Mouse (Mus musculus): ENCODE measurements around the gene Dab2. TPM values are rescaled to one million over a fixed set of nuclear protein-coding genes. Genes with fewer than 3 reads are reported as not detected.

Dab2 gene
- polyA plus RNA-seq, 1 experiment, result 29.4 TPM

DNA sequence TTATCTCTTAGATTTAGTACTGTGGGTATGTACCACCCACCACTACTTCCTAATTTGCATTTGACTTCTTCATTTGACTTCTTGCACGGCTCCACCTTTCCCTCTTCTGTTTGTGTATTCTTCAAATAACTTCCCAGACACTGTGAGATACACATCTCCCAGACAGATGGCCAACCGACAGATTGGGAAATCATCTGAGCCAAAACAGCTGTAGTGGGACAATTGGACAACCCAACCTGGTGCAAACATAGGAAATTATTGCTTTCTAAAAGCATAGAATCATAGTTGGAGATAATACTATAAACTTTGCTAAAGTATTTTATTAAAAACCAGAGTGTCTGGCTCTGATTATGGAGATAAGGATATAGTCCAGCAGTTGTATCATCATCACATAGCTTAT is 3.5 kb upstream of the Dab2 start:
- no peak for DNase-seq (ENCODE audit: low read depth)
- TF ChIP-seq POLR2A (IDR thresholded peaks at IDR 0.05; ENCODE audit: borderline replicate concordance, extremely low read depth, insufficient read depth, insufficient read length, poor library complexity, severe bottlenecking) (no peak), CTCF (IDR thresholded peaks at IDR 0.05; ENCODE audit: borderline replicate concordance, extremely low read depth, insufficient read depth, insufficient read length) (no peak)

- TF ChIP-seq CTCF (IDR thresholded peaks at IDR 0.05; ENCODE audit: borderline replicate concordance, extremely low read depth, insufficient read depth, insufficient read length), result no peak
- TF ChIP-seq POLR2A (IDR thresholded peaks at IDR 0.05; ENCODE audit: borderline replicate concordance, extremely low read depth, insufficient read depth, insufficient read length, poor library complexity, severe bottlenecking), result no peak
- DNase-seq (ENCODE audit: low read depth), result no peak
Observed at GRCm38 (mm10) chr15:6298726-6299125, 862 bp upstream of the Dab2 start.

- DNase-seq (ENCODE audit: low read depth), result peak; percentile 56
- no peak for TF ChIP-seq CTCF (IDR thresholded peaks at IDR 0.05; ENCODE audit: borderline replicate concordance, extremely low read depth, insufficient read depth, insufficient read length)
- TF ChIP-seq POLR2A (IDR thresholded peaks at IDR 0.05; ENCODE audit: borderline replicate concordance, extremely low read depth, insufficient read depth, insufficient read length, poor library complexity, severe bottlenecking), result no peak
Observed at GRCm38 (mm10) chr15:6302219-6302618, 2.6 kb downstream of the Dab2 start.

GRCm38 (mm10) chr15:6303822-6304221 is 4.2 kb downstream of the Dab2 start:
- TF ChIP-seq CTCF (IDR thresholded peaks at IDR 0.05; ENCODE audit: borderline replicate concordance, extremely low read depth, insufficient read depth, insufficient read length), result no peak
- TF ChIP-seq POLR2A (IDR thresholded peaks at IDR 0.05; ENCODE audit: borderline replicate concordance, extremely low read depth, insufficient read depth, insufficient read length, poor library complexity, severe bottlenecking), result no peak
- no peak for DNase-seq (ENCODE audit: low read depth)

DNA sequence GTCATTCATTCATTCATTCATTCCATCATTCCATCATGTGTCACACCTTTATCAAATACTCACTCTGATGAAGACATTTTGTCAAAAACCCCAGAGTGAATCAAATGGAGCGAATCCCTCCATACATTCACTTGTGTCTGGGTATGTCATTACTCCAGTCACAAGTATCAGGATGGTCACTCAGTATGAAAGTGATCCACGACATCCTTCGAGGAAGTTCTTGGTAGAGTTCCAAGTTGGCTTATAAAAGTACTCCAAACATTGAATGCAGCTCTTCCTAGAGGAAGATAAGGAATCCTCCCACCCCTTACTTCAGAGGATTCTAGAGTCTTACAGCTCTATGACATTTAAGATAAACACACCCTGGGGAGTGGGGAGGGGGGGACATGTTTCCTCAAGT is 10.0 kb downstream of the Dab2 start:
- DNase-seq (ENCODE audit: low read depth), result no peak
- TF ChIP-seq CTCF (IDR thresholded peaks at IDR 0.05; ENCODE audit: borderline replicate concordance, extremely low read depth, insufficient read depth, insufficient read length), result no peak
- no peak for TF ChIP-seq POLR2A (IDR thresholded peaks at IDR 0.05; ENCODE audit: borderline replicate concordance, extremely low read depth, insufficient read depth, insufficient read length, poor library complexity, severe bottlenecking)

GRCm38 (mm10) chr15:6310417-6310816 is 10.8 kb downstream of the Dab2 start:
- no peak for DNase-seq (ENCODE audit: low read depth)
- TF ChIP-seq POLR2A (IDR thresholded peaks at IDR 0.05; ENCODE audit: borderline replicate concordance, extremely low read depth, insufficient read depth, insufficient read length, poor library complexity, severe bottlenecking), result no peak
- TF ChIP-seq CTCF (IDR thresholded peaks at IDR 0.05; ENCODE audit: borderline replicate concordance, extremely low read depth, insufficient read depth, insufficient read length), result no peak

DNA sequence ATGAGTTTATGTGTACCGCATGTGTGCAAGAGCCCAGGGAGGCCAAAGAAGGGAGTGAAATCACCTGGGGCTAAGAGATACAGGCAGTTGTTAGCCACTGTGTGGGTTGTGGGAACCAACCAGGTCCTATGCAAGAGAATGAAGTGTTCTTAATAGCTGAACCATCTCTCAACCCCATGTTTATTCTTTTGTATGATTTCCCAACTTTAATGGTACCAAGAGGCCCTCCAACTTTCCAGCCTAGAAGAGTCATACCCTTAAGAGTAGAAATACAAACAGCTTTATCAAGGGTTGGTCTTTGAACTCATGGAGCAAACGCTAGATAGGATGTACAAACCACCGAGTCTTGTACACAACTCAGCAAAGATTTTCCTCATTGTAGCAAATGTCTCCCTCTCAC is 12.8 kb downstream of the Dab2 start:
- TF ChIP-seq CTCF (IDR thresholded peaks at IDR 0.05; ENCODE audit: borderline replicate concordance, extremely low read depth, insufficient read depth, insufficient read length) (no peak), POLR2A (IDR thresholded peaks at IDR 0.05; ENCODE audit: borderline replicate concordance, extremely low read depth, insufficient read depth, insufficient read length, poor library complexity, severe bottlenecking) (no peak)
- no peak for DNase-seq (ENCODE audit: low read depth)

DNA sequence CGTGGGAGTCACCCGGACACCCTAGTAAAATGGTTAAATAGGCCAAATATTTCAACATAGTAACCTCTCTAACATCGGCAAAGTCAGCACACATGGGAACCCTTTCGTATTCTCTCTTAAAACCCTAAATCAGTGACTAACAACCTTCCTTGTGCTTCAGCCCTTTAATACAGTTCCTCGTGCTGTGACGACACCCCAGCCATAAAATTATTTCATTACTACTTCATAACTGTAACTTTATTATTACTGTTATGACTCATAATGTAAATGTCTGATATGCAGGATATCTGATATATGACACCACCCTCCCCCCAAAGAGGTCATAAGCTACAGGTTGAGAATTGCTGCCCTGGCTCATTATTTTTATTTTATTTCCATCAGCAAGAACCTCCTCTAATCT is 19.8 kb downstream of the Dab2 start:
- DNase-seq (ENCODE audit: low read depth), result no peak
- TF ChIP-seq CTCF (IDR thresholded peaks at IDR 0.05; ENCODE audit: borderline replicate concordance, extremely low read depth, insufficient read depth, insufficient read length) (no peak), POLR2A (IDR thresholded peaks at IDR 0.05; ENCODE audit: borderline replicate concordance, extremely low read depth, insufficient read depth, insufficient read length, poor library complexity, severe bottlenecking) (no peak)

- no peak for TF ChIP-seq CTCF (IDR thresholded peaks at IDR 0.05; ENCODE audit: borderline replicate concordance, extremely low read depth, insufficient read depth, insufficient read length)
- no peak for TF ChIP-seq POLR2A (IDR thresholded peaks at IDR 0.05; ENCODE audit: borderline replicate concordance, extremely low read depth, insufficient read depth, insufficient read length, poor library complexity, severe bottlenecking)
Observed at GRCm38 (mm10) chr15:6320501-6320900, 20.9 kb downstream of the Dab2 start.

DNA sequence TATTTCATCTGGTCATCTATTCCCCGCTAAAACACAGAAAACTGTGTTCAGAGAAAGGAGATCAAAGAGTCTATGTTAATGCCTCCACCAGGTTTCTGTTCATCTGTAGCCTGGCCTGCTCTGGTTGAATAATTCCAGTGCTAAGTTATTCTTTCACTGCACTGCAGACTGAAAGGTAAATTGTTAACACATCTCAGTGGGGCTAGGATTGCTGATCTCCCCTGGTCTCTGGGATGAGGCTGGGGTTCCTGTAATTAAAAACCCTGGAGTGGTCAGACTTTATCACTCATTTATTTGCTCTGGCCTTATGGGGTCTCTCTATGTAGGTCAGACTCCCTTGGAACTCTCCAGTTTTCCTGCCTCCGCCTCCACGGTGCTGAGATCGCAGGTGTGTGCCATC is 21.7 kb downstream of the Dab2 start:
- TF ChIP-seq CTCF (IDR thresholded peaks at IDR 0.05; ENCODE audit: borderline replicate concordance, extremely low read depth, insufficient read depth, insufficient read length) (no peak), POLR2A (IDR thresholded peaks at IDR 0.05; ENCODE audit: borderline replicate concordance, extremely low read depth, insufficient read depth, insufficient read length, poor library complexity, severe bottlenecking) (no peak)
- DNase-seq (ENCODE audit: low read depth), result no peak

More at GRCm38 (mm10) chr15:6320501-6320900, 20.9 kb downstream of the Dab2 start:
- DNase-seq (ENCODE audit: low read depth), result no peak

GRCm38 (mm10) chr15:6322311-6322710 is 22.7 kb downstream of the Dab2 start:
- no peak for TF ChIP-seq POLR2A (IDR thresholded peaks at IDR 0.05; ENCODE audit: borderline replicate concordance, extremely low read depth, insufficient read depth, insufficient read length, poor library complexity, severe bottlenecking)
- no peak for TF ChIP-seq CTCF (IDR thresholded peaks at IDR 0.05; ENCODE audit: borderline replicate concordance, extremely low read depth, insufficient read depth, insufficient read length)

DNA sequence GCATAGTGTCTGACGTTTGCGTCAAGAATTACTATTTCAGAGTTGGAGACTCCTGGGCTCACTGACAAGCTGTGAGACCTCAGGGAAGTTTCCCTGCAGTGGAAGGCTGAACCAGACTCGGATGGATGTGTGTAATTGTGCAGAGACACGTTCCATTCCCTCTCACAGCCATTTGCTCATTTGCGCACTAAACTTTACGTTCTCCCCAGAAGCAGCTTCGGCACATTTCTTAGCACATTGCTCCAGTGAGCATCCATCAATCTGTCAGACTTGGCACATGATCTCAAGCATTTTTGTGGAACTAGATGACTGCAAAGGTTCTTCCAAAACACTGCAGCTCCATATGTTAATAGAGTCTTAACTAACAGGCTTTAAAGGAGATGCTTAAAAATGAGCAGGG is 24.0 kb downstream of the Dab2 start:
- TF ChIP-seq CTCF (IDR thresholded peaks at IDR 0.05; ENCODE audit: borderline replicate concordance, extremely low read depth, insufficient read depth, insufficient read length), result no peak
- TF ChIP-seq POLR2A (IDR thresholded peaks at IDR 0.05; ENCODE audit: borderline replicate concordance, extremely low read depth, insufficient read depth, insufficient read length, poor library complexity, severe bottlenecking), result no peak
- DNase-seq (ENCODE audit: low read depth), result peak; percentile 84

More at GRCm38 (mm10) chr15:6322311-6322710, 22.7 kb downstream of the Dab2 start:
- no peak for DNase-seq (ENCODE audit: low read depth)

All from brain, embryonic 14.5 days (tissue).